Mouse (Mus musculus) myocyte (in vitro differentiated cells): ENCODE data around the gene Tfpt. TPM values are rescaled to one million over a fixed set of nuclear protein-coding genes. Genes with fewer than 3 reads are reported as not detected.

ENCODE experiments used
- H3K27me3 ChIP-seq: one replicate; pipeline ENCODE4 v1.6.1; 2011; ENCODE audit not compliant: control insufficient read depth, insufficient read depth, insufficient read length
- H3K36me3 ChIP-seq: one replicate; pipeline ENCODE4 v1.6.1; 2011; ENCODE audit not compliant: control insufficient read depth, insufficient read depth
- H3K4me2 ChIP-seq: one replicate; pipeline ENCODE4 v1.6.1; 2011; ENCODE audit warnings: low read depth, control low read depth
- H3K4me3 ChIP-seq: one replicate; pipeline ENCODE4 v1.5.1; 2011; ENCODE audit warnings: mild to moderate bottlenecking, control low read depth, moderate library complexity
- H3K79me2 ChIP-seq: one replicate; pipeline ENCODE4 v1.6.1; 2011; ENCODE audit not compliant: control insufficient read depth, insufficient read depth
- H3ac ChIP-seq: one replicate; pipeline ENCODE4 v1.6.1; 2011; ENCODE audit not compliant: control insufficient read depth, insufficient read length
- CEBPB ChIP-seq: IDR thresholded peaks from 2 replicates; pipeline ENCODE4 v1.6.1; 2011; ENCODE audit warnings: mild to moderate bottlenecking, moderate library complexity; ENCODE audit not compliant: poor library complexity, insufficient read depth, severe bottlenecking
- E2F4 ChIP-seq: IDR thresholded peaks from one replicate; pipeline ENCODE4 v1.6.1; 2011; ENCODE audit warnings: mild to moderate bottlenecking, control low read depth, moderate library complexity; ENCODE audit not compliant: insufficient read depth
- MAX ChIP-seq: IDR thresholded peaks from one replicate; pipeline ENCODE4 v1.6.1; 2011; ENCODE audit warnings: low read depth, mild to moderate bottlenecking, control low read depth
- MYOD1 ChIP-seq, 3 experiments: IDR thresholded peaks; one replicate each; pipeline ENCODE4 v1.6.1; 2011; ENCODE audit warnings: control low read depth in 2 of 3, low read depth in 2 of 3, mild to moderate bottlenecking in 2 of 3, moderate library complexity in 1 of 3; ENCODE audit not compliant: insufficient read length in 2 of 3, control insufficient read depth in 1 of 3
- MYOG ChIP-seq, 3 experiments: IDR thresholded peaks; one replicate each; pipeline ENCODE4 v1.6.1; 2011; ENCODE audit warnings: control low read depth in 2 of 3, low read depth in 2 of 3, mild to moderate bottlenecking in 2 of 3; ENCODE audit not compliant: insufficient read length in 2 of 3, control insufficient read depth in 1 of 3, insufficient read depth in 1 of 3
- POLR2A ChIP-seq: IDR thresholded peaks from one replicate; pipeline ENCODE4 v1.6.1; 2011; ENCODE audit warnings: low read depth, mild to moderate bottlenecking, control low read depth, moderate library complexity; ENCODE audit not compliant: insufficient read length
- POLR2AphosphoS2 ChIP-seq: IDR thresholded peaks from one replicate; pipeline ENCODE4 v1.6.1; 2011; ENCODE audit warnings: low read depth, control low read depth; ENCODE audit not compliant: insufficient read length
- REST ChIP-seq: IDR thresholded peaks from one replicate; pipeline ENCODE4 v1.6.1; 2011; ENCODE audit warnings: mild to moderate bottlenecking, control low read depth, moderate library complexity; ENCODE audit not compliant: insufficient read depth, insufficient read length
- SRF ChIP-seq: IDR thresholded peaks from one replicate; pipeline ENCODE4 v1.6.1; 2011; ENCODE audit warnings: low read depth; ENCODE audit not compliant: control insufficient read depth, insufficient read length
- TCF12 ChIP-seq: IDR thresholded peaks from one replicate; pipeline ENCODE4 v1.6.1; 2011; ENCODE audit warnings: mild to moderate bottlenecking, control low read depth; ENCODE audit not compliant: poor library complexity, insufficient read depth, severe bottlenecking
- TCF3 ChIP-seq: IDR thresholded peaks from one replicate; pipeline ENCODE4 v1.6.1; 2011; ENCODE audit warnings: low read depth, control low read depth; ENCODE audit not compliant: insufficient read length
- USF1 ChIP-seq: IDR thresholded peaks from one replicate; pipeline ENCODE4 v1.6.1; 2011; ENCODE audit warnings: low read depth, mild to moderate bottlenecking, control low read depth, moderate library complexity
- polyA plus RNA-seq: library from polyadenylated mRNA; unstranded; fragments of >200 nt; fragmentation: generic; extraction: Trizol; gene quantifications from one replicate; pipeline ENCODE4 v1.2.1, GENCODE M21; 2012; ENCODE audit warnings: missing spikeins

The Tfpt gene
- polyA plus RNA-seq, 1 experiment, result 27.2 TPM

DNA sequence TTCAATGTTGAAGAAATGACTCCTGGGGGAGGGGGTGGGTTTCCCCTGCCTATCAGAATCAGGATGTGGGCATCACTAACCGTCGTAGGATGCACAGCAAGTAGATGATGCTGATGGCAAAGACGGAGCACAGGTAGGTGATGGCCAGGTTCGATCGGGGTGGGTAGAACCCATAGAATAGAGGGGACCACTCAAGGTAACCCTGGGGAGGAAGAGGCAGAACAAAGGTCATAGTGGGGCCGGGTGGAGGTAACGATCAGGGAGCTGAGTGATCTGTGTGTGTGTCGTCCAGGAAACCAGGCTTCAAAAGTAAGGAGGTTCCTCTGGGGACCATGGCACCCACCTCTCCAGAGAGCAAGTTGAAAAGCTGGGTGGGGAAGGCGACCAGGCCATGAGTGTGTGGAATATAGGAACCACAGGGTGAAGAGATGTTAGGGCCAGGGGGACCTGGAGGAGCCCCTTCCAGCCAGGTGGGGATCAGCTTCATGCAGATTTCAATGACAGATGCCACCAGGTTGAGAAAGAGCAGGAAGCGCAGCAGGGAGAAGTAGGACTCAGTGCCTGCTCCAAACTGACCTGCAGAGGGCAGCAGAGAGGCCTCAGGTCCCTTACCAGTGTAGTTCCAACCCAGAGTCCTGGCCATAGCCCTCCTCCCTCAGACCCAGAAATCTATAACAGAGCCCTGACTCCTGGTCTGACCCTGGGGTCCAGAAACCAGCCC, 44.9 kb upstream of the Tfpt start:
- TF ChIP-seq E2F4, result no peak
- TF ChIP-seq TCF12, result no peak
- TF ChIP-seq MAX, result no peak
- TF ChIP-seq POLR2A, result no peak
- Histone ChIP-seq H3K36me3 (no peaks in the 10 kb centered on the region), H3K4me2 (no peak overlapping the region)

DNA sequence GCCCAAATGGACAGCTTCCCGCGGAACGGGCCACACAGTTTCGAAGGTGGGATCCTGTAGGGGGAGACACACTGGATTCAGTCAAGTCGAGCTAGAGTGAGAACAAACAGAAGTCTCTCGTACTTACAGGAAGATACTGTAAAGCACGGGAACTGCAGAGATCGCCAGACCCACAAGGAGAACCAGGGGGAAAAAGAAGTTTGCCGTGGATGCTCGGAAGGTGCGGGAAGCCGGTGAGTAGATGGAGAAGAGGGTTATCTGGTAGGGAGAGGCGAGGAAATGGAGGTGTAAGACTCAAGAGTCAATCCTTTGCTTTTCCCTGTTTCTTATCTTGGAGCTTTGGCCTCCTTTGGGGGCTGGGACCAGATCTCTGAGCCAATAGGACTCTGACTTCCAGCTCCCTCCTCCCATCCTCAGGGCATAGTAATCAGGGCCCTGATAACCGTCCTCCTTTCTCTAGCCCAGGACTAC, 37.2 kb upstream of the Tfpt start:
- Histone ChIP-seq H3K4me2 (no peak overlapping the region), H3K79me2 (peaks cover 13% of the 10 kb centered on the region), H3K36me3 (peaks cover 9% of the 10 kb centered on the region), H3ac (no peak overlapping the region), H3K4me3 (no peak overlapping the region), H3K27me3 (no peaks in the 10 kb centered on the region)
- TF ChIP-seq TCF12, result no peak
- no peak for TF ChIP-seq MAX
- no peak for TF ChIP-seq TCF3
- TF ChIP-seq REST, result no peak
- TF ChIP-seq E2F4, result no peak
- TF ChIP-seq USF1, result no peak
- TF ChIP-seq CEBPB, result no peak
- TF ChIP-seq MYOG (IDR thresholded peaks at IDR 0.05; ENCODE audit: control insufficient read depth in 1 of 3, insufficient read depth in 1 of 3, insufficient read length in 2 of 3, low read depth in 2 of 3), result no peak
- no peak for TF ChIP-seq POLR2AphosphoS2
- no peak for TF ChIP-seq SRF

More for the DNA sequence above, 44.9 kb upstream of the Tfpt start:
- no peaks in the 10 kb centered on the region for H3K27me3 ChIP-seq
- H3ac ChIP-seq, result no peak overlapping the region
- H3K79me2 ChIP-seq, result no peaks in the 10 kb centered on the region
- H3K4me3 ChIP-seq, result no peak overlapping the region

DNA sequence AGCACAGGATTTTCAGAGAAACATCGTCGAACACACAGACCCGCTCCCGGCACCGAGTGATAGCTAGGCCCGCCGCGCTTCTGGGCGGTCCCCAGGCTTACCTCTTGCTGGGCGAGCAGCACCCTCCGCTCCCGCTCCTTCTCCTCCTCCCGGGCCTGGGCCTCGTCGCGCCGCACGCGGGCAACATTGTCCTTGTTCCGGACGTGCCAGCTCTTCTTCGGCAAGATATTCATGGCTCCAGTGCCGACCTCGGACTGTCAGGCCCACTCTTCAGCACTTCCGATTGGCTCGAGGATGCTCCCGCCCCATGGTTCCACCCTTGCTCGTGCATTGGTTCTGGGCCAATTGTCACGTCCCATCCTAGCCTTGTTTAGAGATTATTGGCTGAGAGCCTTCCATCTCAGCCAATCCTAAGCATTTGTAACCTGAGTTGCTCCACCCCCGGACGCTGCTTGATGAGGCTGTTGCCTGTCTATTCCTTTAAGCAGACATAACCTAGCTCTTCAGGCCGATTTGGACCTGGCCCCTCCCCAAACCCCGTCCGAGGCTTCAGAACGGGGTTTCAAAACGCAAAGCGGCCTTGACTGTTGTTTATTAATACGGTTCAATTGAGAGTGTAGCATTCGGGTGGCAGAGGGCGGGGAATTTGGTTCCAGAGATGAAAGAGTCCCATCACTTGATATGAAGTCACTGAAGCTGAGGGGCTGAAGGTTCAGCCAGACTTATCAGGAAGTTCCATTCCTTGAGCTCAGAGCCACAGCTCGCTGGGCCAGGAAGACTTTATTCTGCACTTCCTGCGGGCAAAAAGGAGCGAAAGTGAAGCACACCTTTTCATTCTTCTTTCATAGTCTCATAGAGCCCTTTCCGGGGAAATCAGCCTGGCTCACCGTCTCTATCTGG, 35.7 kb upstream of the Tfpt start, which contains the start of gene Leng1:
Gene Leng1 (minus strand): TSS at position 626 of the 900 bp plus-strand sequence.
- Histone ChIP-seq H3K27me3 (no peaks in the 10 kb centered on the region), H3K4me3 (peak within 1 kb of the TSS; percentile 45), H3K79me2 (peaks cover 13% of the 10 kb centered on the region), H3K36me3 (peaks cover 15% of the 10 kb centered on the region), H3K4me2 (peak within 1 kb of the TSS; percentile 90), H3ac (peak within 1 kb of the TSS; percentile 3)
- TF ChIP-seq POLR2A (peak; percentile 95), POLR2AphosphoS2 (peak; percentile 97), SRF (peak; percentile 50), REST (no peak)

DNA sequence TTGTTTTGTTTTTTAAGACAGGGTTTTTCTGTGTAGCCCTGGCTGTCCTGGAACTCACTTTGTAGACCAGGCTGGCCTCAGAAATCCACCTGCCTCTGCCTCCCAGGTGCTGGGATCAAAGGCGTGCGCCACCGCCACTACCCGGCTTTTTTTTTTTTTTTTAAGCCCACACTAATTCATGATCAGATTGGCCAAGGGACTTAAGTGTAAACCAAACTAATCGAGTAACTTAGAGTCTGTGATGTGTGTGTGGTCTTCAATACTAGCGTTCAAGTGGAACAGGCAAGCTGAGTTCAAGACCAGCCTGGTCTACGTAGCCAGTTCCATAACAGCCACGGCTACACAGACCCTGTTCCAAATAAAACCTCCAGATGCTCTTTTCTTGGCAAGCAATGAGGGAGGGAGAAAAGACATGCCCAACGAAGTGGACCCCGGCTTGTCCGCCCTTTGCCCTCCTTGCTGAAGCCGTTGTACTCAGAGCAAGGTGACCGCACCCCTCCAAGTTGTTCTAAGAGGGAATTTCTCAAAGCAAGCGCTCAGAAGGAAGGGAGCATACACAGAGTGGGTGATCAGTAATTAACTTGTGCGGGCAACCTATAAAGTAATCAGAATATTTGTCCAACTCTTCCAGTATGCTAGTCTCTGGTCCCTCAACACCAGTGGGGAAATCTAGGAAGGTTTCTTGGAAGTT, 34.9 kb upstream of the Tfpt start:
- Histone ChIP-seq H3K4me2 (peak overlapping the region; percentile 90), H3K4me3 (peak overlapping the region; percentile 45), H3K36me3 (peaks cover 15% of the 10 kb centered on the region), H3K79me2 (peaks cover 13% of the 10 kb centered on the region), H3K27me3 (no peaks in the 10 kb centered on the region), H3ac (peak overlapping the region; percentile 3)
- TF ChIP-seq MYOD1 (IDR thresholded peaks at IDR 0.05; ENCODE audit: control insufficient read depth in 1 of 3, insufficient read length in 2 of 3, low read depth in 2 of 3) (no peak), USF1 (no peak), TCF12 (no peak), CEBPB (no peak)

- TF ChIP-seq CEBPB, result no peak
- TF ChIP-seq POLR2A, result no peak
- no peak for TF ChIP-seq MYOD1 (IDR thresholded peaks at IDR 0.05; ENCODE audit: control insufficient read depth in 1 of 3, insufficient read length in 2 of 3, low read depth in 2 of 3)
- Histone ChIP-seq H3K27me3 (no peaks in the 10 kb centered on the region), H3K36me3 (peaks cover 15% of the 10 kb centered on the region), H3ac (no peak overlapping the region), H3K4me3 (no peak overlapping the region), H3K4me2 (no peak overlapping the region), H3K79me2 (no peaks in the 10 kb centered on the region)
Observed at GRCm38 (mm10) chr7:3658578-3658977, 28.8 kb upstream of the Tfpt start.
